Mouse (Mus musculus) limb, embryonic 12.5 days (tissue): ENCODE measurements around the gene Polr3e. TPM values are rescaled to one million over a fixed set of nuclear protein-coding genes. Genes with fewer than 3 reads are reported as not detected.
"Not testable (repeated sequence)": the region's sequence is repeated elsewhere in the genome, so short reads cannot be mapped to it uniquely, and the experiment has no call there.

Experiments
- ATAC-seq: fragments of 200-750 bp; cut with Nextera tagmentation; 2 replicates; pipeline ENCODE4 v1.8.0; 2017; ENCODE audit warnings: low read depth, moderate TSS enrichment; ENCODE audit not compliant: insufficient number of reproducible peaks, insufficient read depth, low FRiP score, low TSS enrichment
- H3K27ac ChIP-seq: fragments of 300-500 bp; sonication (generic); 2 replicates; pipeline ENCODE4 v1.5.1; 2016; ENCODE audit warnings: mild to moderate bottlenecking, moderate library complexity
- H3K27me3 ChIP-seq: fragments of 300-500 bp; sonication (generic); 2 replicates; pipeline ENCODE4 v1.6.1; 2016; ENCODE audit warnings: mild to moderate bottlenecking, moderate library complexity
- H3K36me3 ChIP-seq: fragments of 300-500 bp; sonication (generic); 2 replicates; pipeline ENCODE4 v1.6.1; 2016; ENCODE audit warnings: mild to moderate bottlenecking, moderate library complexity
- H3K4me1 ChIP-seq: fragments of 300-500 bp; sonication (generic); replicated peaks from 2 replicates; pipeline ENCODE4 v1.6.1; 2016
- H3K4me2 ChIP-seq: fragments of 300-500 bp; sonication (generic); 2 replicates; pipeline ENCODE4 v1.6.1; 2016; ENCODE audit warnings: mild to moderate bottlenecking, moderate library complexity
- H3K4me3 ChIP-seq: fragments of 300-500 bp; sonication (generic); replicated peaks from 2 replicates; pipeline ENCODE4 v1.5.1; 2016; ENCODE audit warnings: mild to moderate bottlenecking
- H3K9ac ChIP-seq: fragments of 300-500 bp; sonication (generic); replicated peaks from 2 replicates; pipeline ENCODE4 v1.6.1; 2016; ENCODE audit warnings: mild to moderate bottlenecking, moderate library complexity
- H3K9me3 ChIP-seq: fragments of 300-500 bp; sonication (generic); 2 replicates; pipeline ENCODE4 v1.6.1; 2016; ENCODE audit warnings: mild to moderate bottlenecking, moderate library complexity
- WGBS: fragments of 180-500 bp; shearing (Covaris S2); methylation state at CpG from one replicate; pipeline ENCODE4 v1.1.7; 2016; 5-methylcytosine and 5-hydroxymethylcytosine counted together
- polyA plus RNA-seq: library from polyadenylated mRNA; unstranded; fragments of >200 nt; fragmentation: Nextera tagmentation; extraction: Ambion mirVana; gene quantifications from 2 replicates; pipeline ENCODE4 v1.2.1, GENCODE M21; 2016

Gene Polr3e
- polyA plus RNA-seq, 1 experiment from 2014 or later, result 45.0 TPM

DNA sequence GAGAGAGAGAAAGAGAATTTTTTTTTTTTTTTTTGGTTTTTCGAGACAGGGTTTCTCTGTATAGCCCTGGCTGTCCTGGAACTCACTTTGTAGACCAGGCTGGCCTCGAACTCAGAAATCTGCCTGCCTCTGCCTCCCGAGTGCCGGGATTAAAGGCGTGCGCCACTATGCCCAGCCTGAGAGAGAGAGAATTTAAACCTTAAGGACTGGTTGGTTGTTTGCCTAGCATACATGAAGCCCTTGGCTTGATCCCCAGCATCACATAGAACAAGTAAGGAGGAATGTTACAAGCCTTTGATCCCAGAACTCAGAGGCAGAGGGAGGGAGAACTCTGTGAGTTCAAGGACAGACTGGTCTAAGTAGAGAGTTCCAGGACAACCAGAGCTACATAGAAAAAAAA is 6.3 kb upstream of the Polr3e start:
- not testable (repeated sequence) for H3K27ac ChIP-seq, H3K9me3 ChIP-seq, H3K4me1 ChIP-seq, H3K9ac ChIP-seq, H3K4me3 ChIP-seq, H3K4me2 ChIP-seq, ATAC-seq, H3K36me3 ChIP-seq, H3K27me3 ChIP-seq
- 81% methylated on average over 6 of the region's 6 CpGs for WGBS

DNA sequence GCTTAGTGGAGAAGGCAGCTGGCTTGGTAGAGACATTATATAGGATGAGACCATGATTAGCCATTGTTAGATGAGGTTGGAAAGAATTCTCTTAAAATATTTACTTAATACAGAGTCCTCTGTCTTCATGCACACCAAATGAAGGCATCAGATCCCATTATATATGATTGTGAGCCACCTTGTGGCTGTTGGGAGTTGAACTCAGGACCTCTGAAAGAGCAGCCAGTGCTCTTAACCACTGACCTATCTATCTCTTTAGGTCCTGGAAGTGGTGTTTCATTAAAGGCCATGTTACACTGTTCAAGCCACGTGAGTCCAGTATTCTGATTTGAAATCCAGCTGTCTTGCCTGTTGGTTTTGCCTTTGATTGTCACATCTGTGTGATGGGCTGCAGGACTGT is 4.2 kb upstream of the Polr3e start:
- Histone ChIP-seq H3K9ac (no peak overlapping the region), H3K4me1 (no peaks in the 10 kb centered on the region), H3K27me3 (no peaks in the 10 kb centered on the region), H3K27ac (no peak overlapping the region), H3K9me3 (no peaks in the 10 kb centered on the region), H3K36me3 (no peaks in the 10 kb centered on the region), H3K4me2 (no peak overlapping the region), H3K4me3 (no peak overlapping the region)
- 33% methylated on average over 1 of the region's 1 CpGs for WGBS
- no peak for ATAC-seq

DNA sequence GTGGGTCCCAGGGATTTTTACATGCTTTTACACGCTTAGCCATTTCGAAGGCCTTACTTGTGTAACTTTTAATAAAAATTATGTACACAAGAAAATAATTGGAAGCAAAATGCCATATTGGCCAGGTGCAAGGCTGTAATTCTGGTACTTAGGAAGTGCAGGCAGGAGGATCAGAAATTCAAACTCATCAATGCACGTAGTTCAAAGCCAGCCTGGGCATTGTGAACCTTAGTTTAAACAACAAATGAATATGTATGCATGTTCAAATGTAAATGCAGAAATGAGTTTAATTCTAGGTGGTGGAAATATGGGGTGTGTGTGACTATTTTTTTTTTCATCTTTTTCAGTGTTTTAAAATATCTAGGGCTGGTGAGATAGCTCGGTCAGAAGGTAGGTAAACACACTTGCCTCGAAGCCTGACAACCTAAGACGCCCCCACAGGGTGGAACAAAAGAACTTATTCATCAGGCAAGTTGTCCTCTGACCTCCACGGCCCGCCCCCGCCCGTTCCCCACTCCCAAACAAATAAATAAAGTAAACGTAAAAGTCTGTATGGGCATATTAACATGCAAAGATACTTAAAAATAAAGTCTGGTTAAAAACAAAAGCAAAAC is 1.2 kb upstream of the Polr3e start:
- Histone ChIP-seq H3K4me2 (0 out of 2 replicates have a peak overlapping the region, but pooled peaks have one; percentile 32), H3K9ac (no peak overlapping the region), H3K36me3 (peaks cover 5% of the 10 kb centered on the region; the same call in 1 of the 2 replicates), H3K9me3 (no peaks in the 10 kb centered on the region), H3K4me1 (peaks cover 4% of the 10 kb centered on the region; the same call in 1 of the 2 replicates), H3K27ac (no peak overlapping the region), H3K4me3 (no peak overlapping the region), H3K27me3 (no peaks in the 10 kb centered on the region)
- no peak for ATAC-seq
- WGBS, result 38% methylated on average over 11 of the region's 11 CpGs

DNA sequence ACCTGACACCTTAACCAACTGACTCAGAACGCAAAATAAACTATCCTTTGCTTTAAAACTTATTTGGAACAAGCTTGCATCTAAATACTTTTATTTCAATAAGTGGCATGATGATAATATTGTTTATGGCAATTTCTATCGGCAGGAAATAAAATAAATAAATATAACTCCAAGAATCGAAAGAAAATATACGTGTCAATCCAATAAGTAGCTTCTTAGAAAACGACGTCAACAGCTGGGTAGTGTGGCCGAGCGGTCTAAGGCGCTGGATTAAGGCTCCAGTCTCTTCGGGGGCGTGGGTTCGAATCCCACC is 309 bp upstream of the Polr3e start:
- H3K4me2 ChIP-seq, result peak overlapping the region; percentile 32; the same call in 1 of the 2 replicates
- peak overlapping the region; percentile 99 for H3K4me3 ChIP-seq
- H3K36me3 ChIP-seq, result peaks cover 5% of the 10 kb centered on the region; the same call in 1 of the 2 replicates
- no peak overlapping the region for H3K27ac ChIP-seq
- ATAC-seq, result peak; percentile 81
- peaks cover 7% of the 10 kb centered on the region for H3K4me1 ChIP-seq
- H3K9me3 ChIP-seq, result no peaks in the 10 kb centered on the region
- 10% methylated on average over 12 of the region's 12 CpGs for whole genome bisulfite sequencing
- H3K9ac ChIP-seq, result no peak overlapping the region
- H3K27me3 ChIP-seq, result no peaks in the 10 kb centered on the region

DNA sequence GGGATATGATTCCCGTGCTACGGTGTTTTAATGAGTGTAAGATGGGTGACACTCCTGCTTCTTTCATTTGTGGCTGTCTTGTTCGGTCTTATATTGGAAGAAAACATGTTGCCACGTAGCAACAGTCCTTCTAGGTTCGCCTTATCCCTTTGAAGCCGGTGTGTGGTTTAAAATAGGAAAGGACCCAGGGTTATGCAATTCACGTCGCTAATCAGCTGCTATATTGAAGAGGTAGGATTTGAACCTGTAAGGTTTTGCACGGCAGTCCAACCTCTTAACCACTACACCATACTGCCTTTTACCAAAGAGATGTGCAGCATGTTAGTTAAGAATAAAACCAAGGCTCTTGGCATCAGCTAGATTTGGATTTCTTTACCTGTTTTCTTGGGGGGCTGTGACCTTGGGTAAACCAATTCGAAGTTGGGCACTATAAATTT is 1.0 kb downstream of the Polr3e start:
- Histone ChIP-seq H3K27ac (no peak overlapping the region), H3K4me2 (peak overlapping the region; percentile 74), H3K27me3 (no peaks in the 10 kb centered on the region), H3K36me3 (peaks cover 14% of the 10 kb centered on the region; the same call in 1 of the 2 replicates), H3K9ac (peak overlapping the region; percentile 90), H3K9me3 (no peaks in the 10 kb centered on the region), H3K4me3 (peak overlapping the region; percentile 99), H3K4me1 (peaks cover 14% of the 10 kb centered on the region)
- WGBS, result 6% methylated on average over 10 of the region's 10 CpGs
- peak; percentile 62; the same call in 1 of the 2 replicates for ATAC-seq

DNA sequence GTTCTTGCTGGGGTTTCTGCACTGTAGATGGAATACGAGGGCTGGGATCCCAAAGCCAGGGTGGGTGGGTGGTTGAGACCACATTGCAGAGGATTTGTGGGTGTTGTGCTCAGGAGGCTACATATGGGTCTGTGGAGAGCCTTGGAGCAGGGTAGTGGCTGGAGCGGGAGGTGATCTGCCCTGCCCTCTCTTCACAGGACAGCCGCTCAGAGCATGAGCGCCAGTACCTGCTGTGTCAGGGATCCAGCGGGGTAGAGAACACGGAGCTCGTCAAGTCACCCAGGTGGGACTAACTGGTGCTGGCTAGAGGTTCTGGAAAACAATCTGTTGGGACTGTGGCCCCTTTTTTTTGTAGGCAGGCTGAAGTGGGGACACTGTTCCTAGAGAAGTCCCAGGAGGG is 15.6 kb downstream of the Polr3e start:
- H3K9ac ChIP-seq, result no peak overlapping the region
- H3K36me3 ChIP-seq, result peaks cover 95% of the 10 kb centered on the region
- H3K4me1 ChIP-seq, result no peaks in the 10 kb centered on the region
- no peak overlapping the region for H3K27ac ChIP-seq
- H3K27me3 ChIP-seq, result no peaks in the 10 kb centered on the region
- H3K4me3 ChIP-seq, result no peak overlapping the region
- no peak for ATAC-seq
- no peaks in the 10 kb centered on the region for H3K9me3 ChIP-seq
- H3K4me2 ChIP-seq, result no peak overlapping the region
- 88% methylated on average over 7 of the region's 7 CpGs for WGBS

DNA sequence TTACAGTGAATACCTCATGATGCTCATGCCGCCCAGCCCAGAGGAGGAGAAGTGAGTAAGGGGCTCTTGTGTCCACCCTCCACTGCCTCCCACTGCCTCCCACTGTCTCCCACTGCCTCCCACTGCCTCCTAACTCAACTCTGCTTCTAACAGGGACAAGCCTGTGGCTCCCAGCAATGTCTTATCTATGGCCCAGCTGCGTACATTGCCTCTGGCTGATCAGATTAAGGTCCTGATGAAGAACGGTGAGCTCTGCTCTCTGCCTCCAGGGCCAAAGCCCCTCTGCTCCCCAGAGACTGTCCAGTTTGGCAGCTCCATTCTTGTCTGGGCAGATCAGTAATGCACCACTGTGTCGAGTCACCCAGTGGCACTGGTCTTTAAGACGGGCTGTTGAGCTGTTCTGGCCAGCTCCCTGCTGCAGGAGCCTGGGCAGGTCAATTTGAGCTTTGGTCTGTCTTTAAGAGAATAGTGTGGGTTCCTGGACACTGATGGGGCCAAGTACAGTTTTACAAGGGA is 16.2 kb downstream of the Polr3e start:
- Histone ChIP-seq H3K27me3 (no peaks in the 10 kb centered on the region), H3K4me3 (no peak overlapping the region), H3K36me3 (peaks cover 95% of the 10 kb centered on the region), H3K9ac (no peak overlapping the region), H3K4me1 (no peaks in the 10 kb centered on the region), H3K4me2 (no peak overlapping the region), H3K9me3 (no peaks in the 10 kb centered on the region), H3K27ac (no peak overlapping the region)
- ATAC-seq, result no peak
- WGBS, result 92% methylated on average over 5 of the region's 5 CpGs

DNA sequence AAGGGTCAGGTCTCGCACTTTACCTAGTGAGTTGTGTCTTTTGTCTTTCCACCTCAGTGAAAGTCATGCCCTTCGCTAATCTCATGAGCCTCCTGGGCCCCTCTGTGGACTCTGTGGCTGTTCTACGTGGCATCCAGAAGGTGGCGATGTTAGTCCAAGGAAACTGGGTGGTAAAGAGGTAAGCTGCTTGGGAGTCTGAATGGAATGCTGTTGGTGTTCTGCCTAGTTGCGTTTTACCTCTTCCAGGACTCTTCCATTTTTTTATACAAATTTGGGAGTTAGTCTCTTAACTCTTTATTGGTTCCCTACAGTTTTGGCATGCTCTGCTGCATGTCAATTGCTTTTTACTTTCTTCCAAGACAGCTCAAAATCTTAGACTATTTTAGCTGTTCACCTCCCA is 17.2 kb downstream of the Polr3e start:
- Histone ChIP-seq H3K27ac (no peak overlapping the region), H3K36me3 (peaks cover 95% of the 10 kb centered on the region), H3K9me3 (no peaks in the 10 kb centered on the region), H3K4me2 (no peak overlapping the region), H3K4me1 (no peaks in the 10 kb centered on the region), H3K27me3 (no peaks in the 10 kb centered on the region), H3K9ac (no peak overlapping the region), H3K4me3 (no peak overlapping the region)
- ATAC-seq, result no peak
- WGBS, result 44% methylated on average over 5 of the region's 5 CpGs

DNA sequence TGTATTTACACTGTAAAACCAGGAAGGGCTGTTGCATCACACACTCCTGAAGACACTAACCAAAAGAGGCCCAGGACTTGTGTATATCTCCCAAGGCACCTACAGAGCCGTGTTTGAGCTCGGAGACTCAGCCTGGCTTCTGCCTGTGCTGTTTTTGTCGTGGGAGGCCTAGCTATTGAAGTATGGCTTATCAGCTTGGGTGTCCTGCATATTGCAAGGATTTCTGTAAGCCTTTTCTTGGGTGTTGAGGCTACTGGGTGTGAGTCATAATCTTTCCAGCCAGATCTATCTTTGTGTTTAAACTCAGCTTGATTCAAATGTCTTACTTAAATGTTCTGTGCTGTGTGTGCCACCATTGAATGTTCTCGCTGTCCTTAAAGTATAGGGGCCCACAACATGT is 19.0 kb downstream of the Polr3e start:
- H3K27ac ChIP-seq, result no peak overlapping the region
- peaks cover 95% of the 10 kb centered on the region for H3K36me3 ChIP-seq
- WGBS, result 93% methylated on average over 4 of the region's 4 CpGs
- ATAC-seq, result no peak
- no peak overlapping the region for H3K4me2 ChIP-seq
- no peaks in the 10 kb centered on the region for H3K27me3 ChIP-seq
- no peaks in the 10 kb centered on the region for H3K9me3 ChIP-seq
- no peak overlapping the region for H3K9ac ChIP-seq
- H3K4me3 ChIP-seq, result no peak overlapping the region
- H3K4me1 ChIP-seq, result no peaks in the 10 kb centered on the region

DNA sequence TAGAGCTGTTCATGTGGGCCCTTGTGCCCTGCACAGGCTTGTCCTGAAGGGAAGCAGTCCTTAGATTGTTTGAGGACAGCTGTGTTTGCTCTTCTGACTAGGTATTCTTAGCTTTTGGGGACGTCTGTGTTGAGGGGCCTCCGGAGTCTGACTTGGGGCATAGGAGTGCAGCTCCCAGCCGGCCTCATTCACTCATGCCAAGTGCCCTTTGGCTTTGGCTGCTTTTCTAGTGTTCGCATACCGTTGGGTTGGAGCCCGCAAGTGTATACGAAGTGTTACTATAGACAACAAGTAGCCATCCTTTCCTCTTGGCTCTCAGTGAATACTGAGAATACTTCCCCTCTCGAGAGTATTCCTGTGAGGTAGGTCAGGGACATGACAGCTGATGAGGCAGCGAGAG is 20.7 kb downstream of the Polr3e start:
- Histone ChIP-seq H3K36me3 (peaks cover 96% of the 10 kb centered on the region), H3K27ac (no peak overlapping the region), H3K4me2 (no peak overlapping the region), H3K4me3 (no peak overlapping the region), H3K27me3 (no peaks in the 10 kb centered on the region), H3K9me3 (no peaks in the 10 kb centered on the region), H3K9ac (no peak overlapping the region), H3K4me1 (no peaks in the 10 kb centered on the region)
- no peak for ATAC-seq
- WGBS, result 92% methylated on average over 9 of the region's 9 CpGs

DNA sequence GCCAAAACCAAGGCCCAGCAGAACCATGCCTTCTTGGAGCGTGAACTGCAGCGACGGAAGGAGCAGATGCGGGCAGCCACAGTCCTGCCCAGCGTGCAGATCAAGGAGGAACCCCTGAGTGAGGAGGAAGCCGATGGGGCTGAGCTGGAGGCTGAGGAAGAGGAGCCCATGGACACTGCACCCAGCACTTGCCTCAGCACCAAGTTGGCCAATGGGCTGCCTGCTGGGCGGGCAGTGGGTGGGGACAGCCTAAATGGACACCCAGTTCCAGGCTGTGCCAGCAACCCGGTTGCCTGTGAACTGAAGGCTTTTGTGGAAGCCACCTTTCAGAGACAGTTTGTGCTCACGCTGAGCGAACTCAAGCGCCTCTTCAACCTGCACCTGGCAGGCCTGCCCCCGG is 22.8 kb downstream of the Polr3e start:
- peaks cover 91% of the 10 kb centered on the region for H3K36me3 ChIP-seq

DNA sequence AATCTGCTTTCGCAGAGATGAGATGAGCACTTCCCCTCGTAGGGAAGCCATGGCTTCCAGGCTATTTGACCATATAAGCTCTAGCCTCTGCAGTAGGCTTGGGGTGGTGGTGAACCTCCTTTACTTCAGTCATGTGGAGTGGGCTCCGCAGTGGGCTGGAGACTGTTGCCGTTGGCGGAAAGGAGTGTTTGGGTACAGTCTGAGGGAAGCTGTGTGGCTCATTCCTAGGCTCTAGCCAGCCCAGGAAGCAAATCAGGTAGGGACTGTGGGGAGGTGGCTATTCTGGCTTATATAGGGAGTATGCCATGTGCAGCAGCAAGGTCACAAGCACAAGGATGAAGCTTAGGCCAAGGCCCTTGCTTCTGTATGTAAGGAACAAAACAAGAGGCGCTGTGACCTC is 23.7 kb downstream of the Polr3e start:
- WGBS, result 94% methylated on average over 6 of the region's 6 CpGs
- no peak for ATAC-seq
- peaks cover 86% of the 10 kb centered on the region for H3K36me3 ChIP-seq

More for the DNA sequence above, 22.8 kb downstream of the Polr3e start:
- no peak overlapping the region for H3K27ac ChIP-seq
- no peak overlapping the region for H3K9ac ChIP-seq
- WGBS, result 94% methylated on average over 12 of the region's 12 CpGs
- no peaks in the 10 kb centered on the region for H3K27me3 ChIP-seq
- no peaks in the 10 kb centered on the region for H3K9me3 ChIP-seq
- no peak overlapping the region for H3K4me2 ChIP-seq
- no peak for ATAC-seq
- H3K4me3 ChIP-seq, result no peak overlapping the region
- H3K4me1 ChIP-seq, result no peaks in the 10 kb centered on the region

More for the DNA sequence above, 23.7 kb downstream of the Polr3e start:
- Histone ChIP-seq H3K27me3 (no peaks in the 10 kb centered on the region), H3K9ac (no peak overlapping the region), H3K9me3 (no peaks in the 10 kb centered on the region), H3K27ac (no peak overlapping the region), H3K4me2 (no peak overlapping the region), H3K4me1 (no peaks in the 10 kb centered on the region), H3K4me3 (no peak overlapping the region)
